Mouse (Mus musculus): ENCODE data around the gene Alpl.

The Alpl gene

DNA sequence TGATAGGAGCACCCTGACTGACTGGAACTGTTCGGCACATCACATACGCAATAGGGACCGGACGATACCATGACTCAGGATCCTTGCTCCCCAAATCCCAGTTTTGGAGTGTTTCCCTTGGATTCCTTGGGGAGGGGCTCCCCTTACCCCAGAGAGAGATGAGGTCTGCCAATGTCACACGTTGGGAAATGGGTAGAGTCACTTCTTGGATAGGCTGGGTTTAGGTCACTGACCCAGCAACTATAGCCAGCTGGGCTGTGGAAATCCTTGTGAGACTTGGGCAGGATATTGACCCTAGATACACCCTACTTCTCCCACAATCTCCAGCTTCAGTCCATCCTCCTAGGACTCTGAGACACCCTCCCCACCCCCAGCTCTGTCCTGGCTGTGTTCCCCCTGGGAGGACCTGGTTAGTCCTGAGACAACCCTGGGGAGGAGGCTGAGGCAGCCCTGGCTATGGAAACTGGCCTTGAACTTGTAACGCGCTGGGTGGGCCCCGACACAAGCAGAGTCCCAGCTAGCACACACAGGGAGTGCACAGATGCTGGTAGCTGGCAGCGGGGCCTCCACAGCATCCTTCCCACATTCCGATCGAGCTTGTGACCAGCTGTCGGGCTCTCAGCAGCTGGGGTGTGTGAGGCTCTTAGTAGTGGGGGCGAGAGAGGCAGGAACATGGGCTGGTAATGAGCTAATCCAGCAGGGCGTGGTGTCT lies 25.1 kb downstream of the Alpl start:
- DNase-seq (ENCODE audit: low spot score in 2 of 2), result no peak

DNA sequence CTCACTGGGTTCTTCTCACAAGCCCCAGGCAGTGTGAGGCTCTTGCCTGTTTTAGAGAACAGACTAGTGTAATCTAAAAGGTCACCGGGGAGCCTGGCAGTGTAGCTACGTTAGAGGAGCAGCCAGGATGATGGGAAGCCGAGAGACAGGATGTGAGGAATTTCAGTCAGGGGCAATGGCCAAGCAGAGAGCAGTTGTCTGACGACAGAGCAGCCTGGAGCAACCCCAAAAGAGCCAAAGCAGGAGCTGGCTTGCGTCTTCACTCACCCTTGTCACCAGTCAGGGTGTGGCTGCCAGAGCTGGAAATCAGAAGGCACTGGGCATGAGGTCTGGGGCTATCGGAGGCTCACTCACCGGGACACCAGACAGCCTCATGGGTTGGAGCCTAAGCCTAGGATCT lies 26.5 kb downstream of the Alpl start:
- DNase-seq (ENCODE audit: low spot score in 2 of 2), result no peak

DNA sequence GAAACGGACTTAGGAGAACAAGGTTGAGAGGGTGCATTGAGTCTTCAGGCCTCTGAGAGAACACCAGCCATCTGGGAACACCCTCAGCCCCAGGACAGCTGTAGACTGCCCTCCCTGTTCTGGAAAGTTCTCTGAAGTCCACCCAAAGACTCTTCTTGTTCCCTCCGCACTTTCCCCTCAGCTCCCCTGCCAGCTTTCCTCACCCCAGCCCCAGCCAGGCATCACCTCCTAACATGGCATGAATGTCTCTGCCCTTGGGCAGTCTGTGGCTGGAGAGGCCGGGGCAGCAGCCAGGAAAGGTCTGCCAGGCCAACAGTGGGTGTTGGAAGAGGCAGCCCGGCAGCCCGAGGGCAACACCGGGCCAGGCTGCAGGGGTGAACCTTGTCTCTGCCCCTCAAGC lies 27.4 kb downstream of the Alpl start:
- no peak for DNase-seq (ENCODE audit: low spot score in 2 of 2)

- no peak for DNase-seq (ENCODE audit: low spot score in 2 of 2)
Measured at GRCm38 (mm10) chr4:137768381-137768780, 27.8 kb downstream of the Alpl start.

- DNase-seq (ENCODE audit: low spot score in 2 of 2), result no peak
Measured at GRCm38 (mm10) chr4:137766365-137766764, 29.8 kb downstream of the Alpl start.

DNA sequence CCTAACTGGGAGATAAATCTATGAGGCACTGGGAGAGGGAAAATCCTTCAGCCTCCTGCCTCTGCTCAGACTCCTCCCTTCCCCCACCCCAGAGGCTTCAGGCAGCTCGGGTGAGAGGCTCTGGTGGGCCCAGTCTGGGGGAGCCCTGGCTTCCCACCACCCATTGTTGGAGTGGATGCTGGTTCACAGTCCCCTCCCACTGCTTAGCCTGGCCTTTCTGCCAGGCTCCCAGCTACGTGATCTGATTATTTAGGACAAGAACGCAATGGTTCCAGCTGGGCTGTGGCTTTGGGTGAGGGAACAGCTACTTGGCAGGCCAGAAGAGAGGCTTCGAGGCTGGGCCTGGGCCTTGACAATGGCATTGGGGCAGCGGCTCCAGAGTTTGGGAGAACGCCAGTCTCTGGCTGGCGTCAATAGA lies 30.6 kb downstream of the Alpl start:
- no peak for DNase-seq (ENCODE audit: low spot score in 2 of 2)

GRCm38 (mm10) chr4:137764621-137765020 lies 31.6 kb downstream of the Alpl start:
- no peak for DNase-seq (ENCODE audit: low spot score in 2 of 2)

DNA sequence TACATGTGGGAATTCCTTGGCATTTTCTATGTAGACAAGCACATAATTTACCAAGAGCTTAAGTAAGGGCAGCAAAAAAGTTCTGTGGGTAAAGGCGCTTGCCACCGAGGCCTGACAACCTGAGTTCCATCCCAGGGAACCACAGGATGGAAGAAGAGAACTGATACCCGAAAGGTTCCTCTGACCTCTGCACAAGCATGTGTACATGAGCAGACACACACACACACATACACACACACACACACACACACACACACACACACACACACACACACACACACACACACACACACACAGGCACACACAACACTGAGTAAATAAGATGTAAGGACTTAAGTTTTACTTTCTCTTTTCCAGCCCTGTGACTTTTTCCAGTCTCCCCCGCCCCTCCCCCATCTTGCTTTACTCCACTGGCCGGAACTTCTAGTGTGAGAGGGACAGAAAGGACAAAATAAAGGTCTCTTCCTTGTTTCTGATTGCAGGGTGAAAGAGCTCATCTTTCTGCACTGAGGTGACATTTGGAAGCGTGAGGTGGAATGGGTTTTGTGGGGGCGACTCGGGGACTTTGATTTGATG lies 32.2 kb downstream of the Alpl start:
- DNase-seq (ENCODE audit: low spot score in 2 of 2), result no peak

DNA sequence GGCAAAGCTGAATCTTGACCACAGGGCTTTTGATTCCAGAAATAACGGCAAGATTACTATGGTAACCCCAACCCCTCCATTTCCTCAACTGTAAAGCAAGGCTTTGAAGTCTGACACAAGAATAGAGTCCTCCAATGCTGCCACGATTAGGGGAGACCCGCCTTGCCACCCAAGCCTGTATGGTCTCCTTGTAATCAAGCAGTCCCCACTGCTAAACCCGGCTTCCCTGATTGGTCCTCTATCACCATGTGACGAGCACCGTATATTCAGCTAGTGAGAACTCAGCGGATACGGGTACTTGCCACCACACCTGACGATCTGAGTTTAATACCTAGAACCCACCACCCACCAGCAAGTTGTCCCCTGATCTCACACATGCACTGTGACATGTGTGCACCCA lies 33.3 kb downstream of the Alpl start:
- DNase-seq (ENCODE audit: low spot score in 2 of 2), result no peak

DNA sequence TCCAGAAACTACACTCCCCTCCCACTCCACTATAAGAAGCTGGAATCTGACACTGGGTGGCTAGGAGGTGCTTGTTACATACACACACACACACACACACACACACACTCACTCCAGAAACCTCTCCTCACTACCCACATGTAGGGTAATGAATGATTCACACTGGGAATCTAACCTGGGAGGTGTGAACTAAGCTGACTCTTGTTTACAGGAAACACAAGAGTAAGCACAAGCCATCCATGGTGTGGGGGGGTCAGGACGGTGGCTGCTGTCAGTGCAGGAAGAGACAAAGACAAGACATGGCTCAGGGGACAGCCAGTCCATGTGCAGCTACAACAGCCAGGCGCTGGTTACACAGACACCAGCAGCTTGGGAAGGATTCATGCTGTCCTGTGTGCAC lies 41.7 kb downstream of the Alpl start:
- DNase-seq (ENCODE audit: low spot score in 2 of 2), result no peak

GRCm38 (mm10) chr4:137753199-137753598 lies 43.0 kb downstream of the Alpl start:
- DNase-seq (ENCODE audit: low spot score in 2 of 2), result no peak

DNA sequence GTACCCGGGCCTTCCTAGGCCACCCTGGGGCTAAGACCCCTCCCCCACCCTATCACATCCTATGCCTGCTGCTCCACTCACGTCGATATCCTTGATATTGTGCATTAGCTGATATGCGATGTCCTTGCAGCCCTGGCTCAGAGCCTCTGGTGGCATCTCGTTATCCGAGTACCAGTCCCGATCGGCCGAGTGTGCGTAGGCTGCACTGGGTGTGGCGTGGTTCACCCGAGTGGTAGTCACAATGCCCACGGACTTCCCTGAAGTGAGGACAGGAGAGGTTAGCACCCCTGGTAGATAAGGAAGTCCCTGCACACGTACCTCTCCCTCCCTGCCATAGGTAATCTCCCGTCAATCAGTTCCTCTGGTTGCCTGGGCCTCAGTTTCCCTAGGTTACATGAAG lies 43.7 kb downstream of the Alpl start:
- DNase-seq (ENCODE audit: low spot score in 2 of 2), result peak in 1 of 2 experiments; percentile 65

DNA sequence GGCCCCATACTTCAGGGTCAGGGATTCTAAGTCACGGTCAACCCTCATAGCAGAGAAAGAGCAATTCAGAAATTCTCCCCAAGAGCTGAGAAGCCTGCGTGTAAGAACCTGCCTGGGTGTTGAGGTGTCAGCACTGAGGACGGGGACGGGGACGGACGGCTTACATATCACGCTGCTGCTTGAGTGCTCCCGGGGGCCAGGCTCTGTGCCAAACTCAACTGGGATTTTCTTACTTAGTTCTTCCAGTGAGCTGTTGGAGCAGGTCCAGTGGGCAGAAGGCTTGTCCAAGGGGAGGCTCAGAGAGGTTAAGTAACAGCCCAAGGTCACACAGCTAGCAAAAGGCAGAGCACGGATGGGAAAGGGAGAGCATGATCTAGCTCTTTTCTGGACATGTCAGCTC lies 44.5 kb downstream of the Alpl start:
- peak in 1 of 2 experiments; percentile 50 for DNase-seq (ENCODE audit: low spot score in 2 of 2)

- peak; percentile 86 to 87 for DNase-seq (ENCODE audit: low spot score in 2 of 2)
Measured at GRCm38 (mm10) chr4:137751310-137751709, 44.9 kb downstream of the Alpl start.

DNA sequence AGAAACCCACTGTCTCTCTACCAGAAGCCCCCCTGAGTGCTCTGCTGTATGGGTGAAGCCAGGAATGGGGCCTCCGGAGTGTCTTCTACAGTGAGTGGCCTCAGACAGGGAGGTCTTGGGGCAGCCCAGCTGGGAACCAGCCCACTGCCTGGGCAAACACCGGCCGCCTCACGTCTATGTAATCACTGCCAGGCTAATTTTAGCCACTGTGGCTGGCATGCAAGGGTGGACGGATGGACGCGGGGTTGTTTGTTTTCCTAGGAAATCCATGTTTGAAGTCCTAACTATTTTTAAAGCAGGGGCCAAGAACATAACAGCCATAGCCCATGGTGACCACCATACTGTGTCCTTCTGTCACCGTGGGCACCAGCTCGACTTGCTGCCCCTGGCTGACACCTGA lies 46.1 kb downstream of the Alpl start:
- no peak for DNase-seq (ENCODE audit: low spot score in 2 of 2)

DNA sequence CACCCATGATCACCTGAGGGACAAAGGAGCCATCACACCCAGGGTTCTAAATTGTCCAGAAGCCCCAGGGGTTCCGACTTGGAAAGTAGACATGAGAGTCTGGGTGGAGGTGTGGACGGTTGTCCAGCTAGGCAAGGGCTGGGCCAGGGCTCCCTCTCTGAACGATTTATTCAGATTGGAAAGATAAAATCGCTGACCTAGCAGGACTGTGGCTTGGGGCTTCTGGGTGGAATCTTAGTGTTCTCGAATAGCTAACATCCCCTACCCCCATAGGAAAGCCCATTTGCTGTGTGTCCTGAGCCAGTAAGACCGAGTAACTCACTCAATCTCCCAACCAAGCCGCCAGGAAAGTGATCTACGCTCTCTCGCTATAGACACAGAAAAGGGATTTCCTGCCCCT lies 46.5 kb downstream of the Alpl start:
- DNase-seq (ENCODE audit: low spot score in 2 of 2), result no peak

DNA sequence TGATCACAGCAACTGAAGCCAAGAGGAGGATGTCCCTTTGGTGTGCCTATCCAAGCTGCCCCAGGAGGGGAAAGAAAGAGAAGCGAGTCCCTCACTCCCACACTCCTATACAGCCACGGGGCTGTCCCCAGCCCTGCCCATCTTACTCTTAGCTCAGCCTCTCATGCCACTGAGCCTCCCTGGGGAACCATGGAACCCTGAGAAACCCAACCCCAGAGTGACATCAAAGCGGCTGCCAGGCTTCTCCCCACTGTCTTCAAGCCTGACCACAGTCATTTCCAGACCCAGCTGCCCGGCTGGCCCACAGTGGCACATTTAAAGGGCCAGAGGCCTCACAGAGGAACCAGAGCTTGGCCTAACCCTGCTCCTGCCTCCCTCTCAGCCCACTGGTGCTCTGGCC lies 47.5 kb downstream of the Alpl start:
- no peak for DNase-seq (ENCODE audit: low spot score in 2 of 2)

- DNase-seq (ENCODE audit: low spot score in 2 of 2), result no peak
Measured at GRCm38 (mm10) chr4:137747590-137747989, 48.6 kb downstream of the Alpl start.

- no peak for DNase-seq (ENCODE audit: low spot score in 2 of 2)
Measured at GRCm38 (mm10) chr4:137747091-137747490, 49.1 kb downstream of the Alpl start.

- no peak for DNase-seq (ENCODE audit: low spot score in 2 of 2)
Measured at GRCm38 (mm10) chr4:137744433-137744918, 51.7 kb downstream of the Alpl start.

GRCm38 (mm10) chr4:137743791-137744190 lies 52.4 kb downstream of the Alpl start:
- no peak for DNase-seq (ENCODE audit: low spot score in 2 of 2)

- no peak for DNase-seq (ENCODE audit: low spot score in 2 of 2)
Measured at GRCm38 (mm10) chr4:137740350-137740749, 55.8 kb downstream of the Alpl start.

GRCm38 (mm10) chr4:137739151-137739923 lies 56.8 kb downstream of the Alpl start:
- DNase-seq (ENCODE audit: low spot score in 2 of 2), result no peak
